Mouse (Mus musculus): ENCODE measurements around the gene Slc2a3.
"Not testable (repeated sequence)": the region's sequence is repeated elsewhere in the genome, so short reads cannot be mapped to it uniquely, and the experiment has no call there.

Slc2a3 gene

DNA sequence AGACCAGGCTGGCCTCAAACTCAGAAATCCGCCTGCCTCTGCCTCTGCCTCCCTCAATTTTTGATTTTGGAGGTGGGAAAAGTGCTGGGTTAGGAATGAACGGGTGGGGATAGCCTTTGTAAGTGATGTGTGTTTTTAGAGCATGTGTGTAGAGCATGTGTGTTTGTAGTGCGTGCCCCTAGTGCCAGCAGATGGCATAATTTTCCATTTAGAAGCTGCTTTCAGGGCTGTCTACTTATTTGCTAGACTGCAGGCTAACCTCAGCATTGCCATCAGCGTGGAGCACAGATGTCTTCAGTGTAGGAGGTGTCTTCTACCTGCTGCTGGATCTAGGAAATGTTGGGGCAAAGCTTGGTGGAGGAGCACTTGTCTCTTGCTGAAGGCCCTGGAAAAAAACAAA, 92.6 kb downstream of the Slc2a3 start:
- no peak for DNase-seq (ENCODE audit: low spot score)

DNA sequence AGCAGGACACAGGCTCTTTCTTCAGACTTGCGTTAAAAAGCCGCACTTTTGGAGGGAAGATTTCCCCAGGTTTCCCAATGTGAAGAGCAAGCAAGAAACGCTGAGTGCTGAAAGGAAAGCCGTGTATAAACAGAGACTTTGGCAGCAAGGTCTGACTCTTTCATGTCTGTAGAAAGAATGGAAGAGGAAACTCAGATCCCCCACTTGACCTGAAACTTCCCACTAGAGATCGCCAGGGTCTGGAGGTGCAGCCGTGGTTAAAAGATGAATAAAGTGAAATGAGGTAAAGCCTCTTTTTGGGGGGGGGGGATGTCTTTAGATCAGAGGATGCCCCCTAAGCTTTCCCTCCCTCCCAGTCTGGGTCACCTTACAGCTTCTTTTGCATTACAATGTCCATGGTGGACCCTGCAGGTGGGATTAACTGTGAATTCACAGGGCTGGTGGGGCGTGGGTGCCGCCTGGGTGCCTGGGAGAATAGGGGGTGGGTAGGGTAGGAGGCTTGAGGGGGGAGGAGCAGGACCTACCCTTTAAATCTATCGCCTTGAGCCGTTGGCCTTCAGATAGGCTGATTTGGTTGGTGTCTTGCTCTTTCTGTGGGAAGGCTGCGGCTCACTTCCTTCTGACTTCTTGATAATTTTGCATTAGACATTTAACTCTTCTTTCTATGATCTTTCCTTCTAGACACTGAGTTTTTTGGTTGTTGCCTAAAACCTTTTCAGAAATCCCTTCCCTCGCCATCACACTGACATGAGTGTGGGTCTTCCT, 94.2 kb downstream of the Slc2a3 start, which contains the start of gene Nanog:
Gene Nanog (plus strand): TSS at position 454 of the 765 bp plus-strand sequence.
- DNase-seq (ENCODE audit: low spot score): no peak

DNA sequence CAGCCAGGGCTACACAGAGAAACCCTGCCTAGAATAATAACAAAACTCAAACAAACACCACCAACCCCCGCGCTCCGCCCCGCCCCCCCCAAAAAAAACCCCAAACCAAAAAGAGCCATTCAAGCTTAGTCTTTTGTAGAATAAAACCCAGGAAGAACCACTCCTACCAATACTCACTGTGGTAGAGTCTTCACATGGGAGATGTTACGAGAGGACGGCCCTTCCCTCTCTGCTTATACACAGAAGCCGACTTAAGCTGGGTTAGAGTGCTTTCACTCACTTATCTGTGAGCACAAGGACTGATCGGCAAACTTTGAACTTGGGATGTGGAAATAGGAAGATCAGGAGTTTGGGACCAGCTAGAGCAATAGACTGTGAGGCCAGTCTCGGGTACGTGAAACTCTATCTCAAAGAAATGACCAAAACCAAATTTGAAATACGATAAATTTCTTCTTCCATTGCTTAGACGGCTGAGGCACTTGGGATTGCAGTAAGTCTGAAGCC, 95.1 kb downstream of the Slc2a3 start:
- DNase-seq (ENCODE audit: low spot score): no peak

DNA sequence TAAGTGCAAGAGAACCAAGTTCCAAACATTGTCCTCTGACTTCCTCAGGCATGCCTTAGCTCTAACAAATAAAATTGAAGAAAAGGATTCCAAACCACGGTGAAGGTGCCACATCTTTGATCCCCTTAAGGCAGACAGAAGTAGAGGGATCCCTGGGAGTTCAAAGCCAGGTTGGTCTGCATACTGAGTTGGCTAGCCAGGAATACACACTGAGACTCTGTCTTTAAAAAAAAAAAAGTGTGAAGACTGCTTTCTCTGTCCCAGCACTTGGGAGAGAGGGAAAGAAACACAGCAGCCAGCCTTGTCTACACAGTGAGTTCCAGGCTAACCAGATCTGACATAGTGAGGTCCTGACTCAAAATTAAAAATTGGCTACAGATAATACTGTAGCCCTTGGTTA, 97.7 kb downstream of the Slc2a3 start:
- no peak for DNase-seq (ENCODE audit: low spot score)

DNA sequence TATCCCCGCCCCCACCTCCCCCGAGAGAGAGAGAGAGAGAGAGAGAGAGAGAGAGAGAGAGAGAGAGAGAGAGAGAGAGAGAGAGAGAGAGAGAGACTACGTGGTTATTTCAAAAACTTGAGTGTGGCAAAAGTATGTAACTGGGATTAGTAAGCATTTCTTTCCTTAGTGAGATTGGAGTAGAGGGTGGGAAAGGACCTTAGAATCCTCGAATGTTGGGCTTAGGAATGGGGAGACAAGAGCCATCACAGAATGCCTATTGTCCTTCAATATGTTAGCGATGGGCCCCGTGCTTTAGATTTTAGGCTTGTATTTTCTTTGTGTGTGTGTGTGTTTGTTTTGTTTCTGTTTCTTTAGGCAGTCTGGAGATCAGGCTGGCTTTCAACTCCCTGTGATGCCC, 98.2 kb downstream of the Slc2a3 start:
- no peak for DNase-seq (ENCODE audit: low spot score)

DNA sequence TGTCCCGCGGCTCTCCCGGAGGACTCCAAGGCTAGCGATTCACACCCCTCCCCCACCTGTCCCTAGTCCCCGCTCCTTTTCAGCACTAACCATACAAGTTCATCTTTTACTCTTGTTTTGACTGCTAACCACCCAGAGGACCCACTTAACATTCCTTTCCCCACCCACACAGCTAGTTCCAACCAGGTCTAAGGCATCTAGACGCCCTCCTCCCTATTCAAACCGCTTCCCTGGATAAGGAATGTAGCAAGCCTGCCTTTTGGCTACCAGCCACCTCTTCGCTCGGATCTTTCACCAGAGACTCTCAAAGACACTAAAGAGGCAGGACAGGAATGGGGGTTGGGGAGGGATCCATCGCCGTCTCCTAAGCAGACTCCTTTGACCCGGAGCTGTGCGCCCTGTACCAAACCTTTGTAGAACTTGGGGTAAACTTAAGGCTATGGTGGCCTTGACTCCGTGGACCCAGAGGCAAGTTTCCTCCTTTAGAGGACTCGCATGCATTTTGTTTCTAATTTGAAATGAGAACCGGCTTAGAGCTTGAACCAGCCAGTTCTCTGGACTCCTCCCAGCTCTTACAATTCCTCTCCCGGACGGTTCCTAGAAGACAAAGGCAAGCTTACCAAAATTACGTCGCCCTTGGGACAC, 98.8 kb downstream of the Slc2a3 start:
- DNase-seq (ENCODE audit: low spot score): no peak

DNA sequence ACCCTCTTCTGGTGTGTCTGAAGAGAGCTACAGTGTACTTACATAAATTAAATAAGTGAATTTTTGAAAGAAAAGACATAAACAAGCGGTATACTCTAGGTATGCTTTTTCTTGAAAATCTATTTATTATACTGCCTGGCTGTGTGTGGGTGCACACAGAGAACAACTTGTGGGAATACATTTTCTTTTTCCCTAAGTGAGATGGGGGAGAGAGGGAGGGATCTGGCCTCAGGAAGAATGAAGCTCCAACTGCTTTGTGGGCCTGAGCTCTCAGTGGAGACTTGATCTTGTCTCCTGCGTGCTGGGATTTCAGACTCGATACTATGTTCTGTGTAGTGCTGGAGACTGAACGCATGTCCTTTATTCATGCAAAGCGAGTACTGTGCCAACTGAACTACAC, 99.6 kb downstream of the Slc2a3 start:
- no peak for DNase-seq (ENCODE audit: low spot score)

DNA sequence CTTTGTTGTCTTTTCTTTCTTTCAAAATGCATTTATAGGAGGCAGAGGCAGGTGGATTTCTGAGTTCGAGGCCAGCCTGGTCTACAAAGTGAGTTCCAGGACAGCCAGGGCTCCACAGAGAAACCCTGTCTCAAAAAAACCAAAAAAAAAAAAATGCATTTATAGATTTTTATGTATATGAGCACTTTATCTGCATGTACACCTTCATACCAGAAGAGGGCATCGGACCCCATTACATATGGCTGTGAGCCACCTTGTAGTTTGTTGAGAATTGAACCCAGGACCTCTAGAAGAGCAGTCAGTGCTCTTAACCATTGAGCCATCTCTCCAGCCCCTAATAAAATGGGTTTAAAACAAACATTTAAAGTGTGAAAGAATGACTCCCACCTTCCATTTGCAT, 101.8 kb downstream of the Slc2a3 start:
- not testable (repeated sequence) for DNase-seq (ENCODE audit: low spot score)

DNA sequence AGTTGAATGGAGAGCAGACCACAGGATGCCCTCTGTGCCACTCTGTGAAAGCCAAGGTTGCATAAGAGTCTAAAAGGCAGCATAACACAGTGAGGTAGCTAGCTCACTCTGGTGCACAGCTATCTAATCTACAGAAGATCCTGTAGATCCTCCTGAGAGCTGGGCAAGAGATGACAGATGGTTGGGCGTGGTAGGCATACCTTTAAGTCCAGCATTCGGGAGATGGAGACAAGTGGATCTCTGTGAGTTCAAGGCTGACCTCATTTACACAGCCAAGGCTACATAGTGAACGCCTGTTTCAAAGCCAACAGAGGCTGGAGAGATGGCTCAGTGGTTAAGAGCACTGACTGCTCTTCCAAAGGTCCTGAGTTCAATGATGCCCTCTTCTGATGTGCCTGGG, 106.0 kb downstream of the Slc2a3 start:
- no peak for DNase-seq (ENCODE audit: low spot score)

DNA sequence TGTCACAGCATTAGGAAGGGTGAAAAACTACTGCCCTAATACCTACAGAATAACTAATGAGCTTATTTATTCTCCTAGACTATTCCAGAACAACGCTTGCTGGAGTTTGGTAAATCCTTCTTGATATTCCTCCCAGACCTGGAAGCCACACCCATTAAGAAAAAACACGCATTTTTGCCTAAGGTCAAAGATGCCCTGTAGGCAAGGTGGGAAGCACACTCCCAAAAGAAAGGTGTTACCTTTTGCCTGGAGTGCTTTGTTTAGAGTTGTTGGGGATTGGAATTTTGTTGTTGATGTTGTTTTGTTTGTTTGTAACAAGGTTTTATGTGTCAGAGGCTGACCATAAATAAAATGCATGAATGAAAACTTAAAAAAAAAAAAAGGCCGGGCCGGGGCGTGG, 111.4 kb downstream of the Slc2a3 start:
- DNase-seq (ENCODE audit: low spot score): no peak

DNA sequence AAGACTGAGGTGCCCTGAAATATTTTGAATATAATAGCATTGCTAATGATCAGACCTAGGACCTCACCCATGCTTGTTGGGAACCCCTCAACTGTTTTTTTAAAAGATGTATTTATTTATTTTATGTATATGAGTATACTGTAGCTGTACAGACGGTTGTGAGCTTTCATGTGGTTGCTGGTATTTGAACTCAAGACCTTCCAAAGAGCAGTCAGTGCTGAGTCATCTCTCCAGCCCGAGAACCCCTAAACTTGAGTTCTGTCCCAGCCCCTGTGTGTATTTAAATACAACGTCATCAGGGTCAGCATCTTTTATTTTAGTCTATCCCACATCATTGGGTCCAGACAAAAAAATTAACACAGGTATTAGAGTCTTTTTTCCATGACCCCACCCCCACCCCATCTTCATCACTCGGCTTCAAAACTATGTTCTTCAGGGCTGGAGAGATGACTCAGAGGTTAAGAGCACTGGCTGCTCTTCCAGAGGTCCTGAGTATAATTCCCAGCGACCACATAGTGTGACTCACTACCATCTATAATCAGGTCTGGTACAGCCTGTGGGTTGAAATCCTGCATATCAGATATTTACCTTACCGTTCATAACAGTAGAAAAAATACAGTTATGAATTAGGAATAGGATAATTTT, 111.9 kb downstream of the Slc2a3 start:
- no peak for DNase-seq (ENCODE audit: low spot score)

DNA sequence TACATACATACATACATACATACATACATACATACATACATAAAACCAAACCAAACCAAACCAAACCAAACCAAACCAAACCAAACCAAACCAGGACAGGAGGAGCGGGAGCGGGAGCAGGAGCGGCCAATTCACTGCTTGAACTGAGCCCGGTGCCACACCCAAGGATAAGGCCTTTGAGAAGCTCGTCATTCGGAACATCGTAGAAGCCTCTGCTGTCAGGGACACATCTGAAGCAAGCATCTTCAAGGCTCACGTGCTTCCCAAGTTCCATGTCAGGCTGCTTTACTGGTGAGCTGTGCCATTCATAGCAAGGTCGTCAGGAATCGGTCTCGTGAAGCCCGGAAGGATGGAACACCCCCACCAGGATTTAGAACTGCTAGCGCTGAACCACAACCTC, 114.7 kb downstream of the Slc2a3 start:
- DNase-seq (ENCODE audit: low spot score): no peak

DNA sequence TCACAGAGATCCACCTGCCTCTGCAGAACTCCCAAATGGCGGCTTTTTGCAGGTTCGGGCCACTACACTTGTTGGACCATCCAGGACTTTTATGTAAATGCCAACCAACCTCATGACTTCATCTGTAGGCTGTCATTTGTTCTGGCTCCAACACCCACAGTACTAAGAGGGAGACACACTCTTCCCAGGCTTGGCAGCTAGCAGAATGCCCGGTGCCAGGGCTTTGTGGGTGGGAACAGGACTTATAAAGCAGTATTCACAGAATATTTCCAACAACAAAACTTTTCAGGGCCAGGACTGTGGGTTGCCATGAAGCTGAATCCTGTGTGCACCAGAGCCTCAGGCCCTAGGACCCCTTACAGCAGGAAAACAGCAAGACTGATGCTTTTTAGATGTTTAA, 118.8 kb downstream of the Slc2a3 start:
- DNase-seq (ENCODE audit: low spot score): peak; percentile 35
